Mouse (Mus musculus): ENCODE data around the gene Kitl. TPM values are rescaled to one million over a fixed set of nuclear protein-coding genes. Genes with fewer than 3 reads are reported as not detected.

Gene Kitl
- polyA plus RNA-seq, 1 experiment, result 7.8 TPM

DNA sequence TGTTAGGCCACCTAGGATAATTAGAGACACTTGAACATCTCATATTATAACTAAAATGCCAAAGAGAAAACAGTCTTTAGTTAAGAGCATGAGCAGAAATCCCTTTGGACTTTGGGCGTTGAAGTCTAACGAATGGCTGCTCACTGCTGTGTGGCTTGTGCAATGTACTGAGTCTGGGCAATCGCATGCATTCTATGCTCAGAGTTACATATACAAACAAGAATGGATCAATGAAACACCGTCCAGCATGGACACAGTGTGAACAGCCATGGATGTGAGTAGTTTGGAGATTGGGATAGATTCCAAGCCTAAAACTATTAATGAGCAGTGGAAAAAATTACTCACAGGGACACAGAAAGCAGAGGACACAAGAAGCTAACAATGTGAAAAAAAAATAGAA lies 116.2 kb downstream of the Kitl start:
- no peak for DNase-seq (ENCODE audit: low read depth in 1 of 2, low spot score in 2 of 2)
- WGBS, result 92% methylated on average over 4 of the region's 4 CpGs
- Histone ChIP-seq H3K4me3 (ENCODE audit: extremely low read depth, insufficient read depth, insufficient read length) (no peak overlapping the region), H3K27me3 (ENCODE audit: control insufficient read depth, insufficient read depth, low read length) (no peaks in the 10 kb centered on the region), H3K36me3 (ENCODE audit: control insufficient read depth, insufficient read depth, low read length) (no peaks in the 10 kb centered on the region), H3K4me1 (ENCODE audit: control insufficient read depth, insufficient read depth, insufficient read length) (no peaks in the 10 kb centered on the region), H3K27ac (ENCODE audit: insufficient read depth, low read length) (no peak overlapping the region)
- TF ChIP-seq POLR2A (IDR thresholded peaks at IDR 0.05; ENCODE audit: low read depth, low read length) (no peak), CTCF (IDR thresholded peaks at IDR 0.05; ENCODE audit: extremely low read depth, insufficient read depth, insufficient read length, insufficient replicate concordance) (no peak)

DNA sequence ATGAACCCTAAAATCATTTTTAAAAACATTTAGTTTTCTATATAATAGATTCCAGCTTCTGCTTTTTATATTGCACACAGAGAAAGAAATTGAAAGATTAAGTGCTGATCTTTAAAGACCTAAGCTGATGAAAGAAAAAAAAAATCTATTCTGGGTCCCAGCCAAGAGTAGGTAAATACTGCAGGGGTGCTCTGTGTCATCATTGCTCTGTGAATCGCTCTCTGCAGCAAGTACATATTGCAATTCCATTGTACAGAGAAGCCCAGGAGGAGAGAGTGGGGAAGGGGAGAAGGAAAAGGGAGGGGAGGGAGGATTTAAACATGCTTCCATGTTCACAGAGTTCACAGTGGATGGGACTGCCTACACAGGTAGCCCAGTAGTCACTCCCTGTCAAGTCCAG lies 116.9 kb downstream of the Kitl start:
- no peaks in the 10 kb centered on the region for H3K4me1 ChIP-seq (ENCODE audit: control insufficient read depth, insufficient read depth, insufficient read length)
- 93% methylated on average over 1 of the region's 1 CpGs for WGBS
- TF ChIP-seq CTCF (IDR thresholded peaks at IDR 0.05; ENCODE audit: extremely low read depth, insufficient read depth, insufficient read length, insufficient replicate concordance) (no peak), POLR2A (IDR thresholded peaks at IDR 0.05; ENCODE audit: low read depth, low read length) (no peak)
- no peaks in the 10 kb centered on the region for H3K36me3 ChIP-seq (ENCODE audit: control insufficient read depth, insufficient read depth, low read length)
- H3K4me3 ChIP-seq (ENCODE audit: extremely low read depth, insufficient read depth, insufficient read length), result no peak overlapping the region
- H3K27me3 ChIP-seq (ENCODE audit: control insufficient read depth, insufficient read depth, low read length), result no peaks in the 10 kb centered on the region
- no peak overlapping the region for H3K27ac ChIP-seq (ENCODE audit: insufficient read depth, low read length)
- DNase-seq (ENCODE audit: low read depth in 1 of 2, low spot score in 2 of 2), result no peak

GRCm38 (mm10) chr10:100138552-100138951 lies 123.1 kb downstream of the Kitl start:
- Histone ChIP-seq H3K27me3 (ENCODE audit: control insufficient read depth, insufficient read depth, low read length) (no peaks in the 10 kb centered on the region), H3K27ac (ENCODE audit: insufficient read depth, low read length) (no peak overlapping the region), H3K4me1 (ENCODE audit: control insufficient read depth, insufficient read depth, insufficient read length) (no peaks in the 10 kb centered on the region), H3K36me3 (ENCODE audit: control insufficient read depth, insufficient read depth, low read length) (no peaks in the 10 kb centered on the region), H3K4me3 (ENCODE audit: extremely low read depth, insufficient read depth, insufficient read length) (no peak overlapping the region)
- no peak for DNase-seq (ENCODE audit: low read depth in 1 of 2, low spot score in 2 of 2)
- TF ChIP-seq POLR2A (IDR thresholded peaks at IDR 0.05; ENCODE audit: low read depth, low read length) (no peak), CTCF (IDR thresholded peaks at IDR 0.05; ENCODE audit: extremely low read depth, insufficient read depth, insufficient read length, insufficient replicate concordance) (no peak)
- WGBS, result 22% methylated on average over 3 of the region's 3 CpGs

- H3K27me3 ChIP-seq (ENCODE audit: control insufficient read depth, insufficient read depth, low read length), result no peaks in the 10 kb centered on the region
- H3K4me3 ChIP-seq (ENCODE audit: extremely low read depth, insufficient read depth, insufficient read length), result no peak overlapping the region
- H3K27ac ChIP-seq (ENCODE audit: insufficient read depth, low read length), result no peak overlapping the region
- 66% methylated on average over 6 of the region's 6 CpGs for WGBS
- no peak for DNase-seq (ENCODE audit: low read depth in 1 of 2, low spot score in 2 of 2)
- TF ChIP-seq CTCF (IDR thresholded peaks at IDR 0.05; ENCODE audit: extremely low read depth, insufficient read depth, insufficient read length, insufficient replicate concordance), result no peak
- no peak for TF ChIP-seq POLR2A (IDR thresholded peaks at IDR 0.05; ENCODE audit: low read depth, low read length)
- H3K4me1 ChIP-seq (ENCODE audit: control insufficient read depth, insufficient read depth, insufficient read length), result no peaks in the 10 kb centered on the region
- no peaks in the 10 kb centered on the region for H3K36me3 ChIP-seq (ENCODE audit: control insufficient read depth, insufficient read depth, low read length)
These were observed 132.7 kb downstream of the Kitl start for GRCm38 (mm10) chr10:100148123-100148522.
